Mouse (Mus musculus): ENCODE measurements around the gene Wwox. TPM values are rescaled to one million over a fixed set of nuclear protein-coding genes. Genes with fewer than 3 reads are reported as not detected.

Gene Wwox
- polyA plus RNA-seq, 1 experiment from 2014 or later: 13.7 TPM

- Histone ChIP-seq H3K4me3 (replicated peaks) (no peak overlapping the region), H3K4me1 (peaks cover 11% of the 10 kb centered on the region; the same call in 1 of the 2 replicates), H3K36me3 (no peaks in the 10 kb centered on the region), H3K4me2 (replicated peaks) (no peak overlapping the region), H3K9me3 (replicated peaks) (no peaks in the 10 kb centered on the region), H3K9ac (no peak overlapping the region), H3K27ac (replicated peaks) (no peak overlapping the region), H3K27me3 (peaks cover 8% of the 10 kb centered on the region; the same call in 1 of the 2 replicates)
- WGBS: 87% methylated on average over 8 of the region's 8 CpGs
- ATAC-seq (ENCODE audit: insufficient number of reproducible peaks, low FRiP score, low TSS enrichment, low read depth): no peak
Observed at GRCm38 (mm10) chr8:114939338-114939737, 499.9 kb downstream of the Wwox start.

GRCm38 (mm10) chr8:114941096-114941495, 501.6 kb downstream of the Wwox start:
- 86% methylated on average over 5 of the region's 5 CpGs for WGBS
- Histone ChIP-seq H3K9ac (no peak overlapping the region), H3K4me2 (replicated peaks) (no peak overlapping the region), H3K9me3 (replicated peaks) (no peaks in the 10 kb centered on the region), H3K4me1 (peaks cover 11% of the 10 kb centered on the region; the same call in 1 of the 2 replicates), H3K27ac (replicated peaks) (no peak overlapping the region), H3K36me3 (no peaks in the 10 kb centered on the region), H3K27me3 (peaks cover 8% of the 10 kb centered on the region; the same call in 1 of the 2 replicates), H3K4me3 (replicated peaks) (no peak overlapping the region)
- ATAC-seq (ENCODE audit: insufficient number of reproducible peaks, low FRiP score, low TSS enrichment, low read depth): no peak

- no peak for ATAC-seq (ENCODE audit: insufficient number of reproducible peaks, low FRiP score, low TSS enrichment, low read depth)
- 75% methylated on average over 9 of the region's 9 CpGs for WGBS
Observed at GRCm38 (mm10) chr8:114941644-114942043, 502.2 kb downstream of the Wwox start.

GRCm38 (mm10) chr8:114947921-114948320, 508.5 kb downstream of the Wwox start:
- no peaks in the 10 kb centered on the region for H3K36me3 ChIP-seq
- H3K4me1 ChIP-seq: no peaks in the 10 kb centered on the region; the same call in 1 of the 2 replicates
- WGBS: 67% methylated on average over 6 of the region's 6 CpGs

More at GRCm38 (mm10) chr8:114941644-114942043, 502.2 kb downstream of the Wwox start:
- H3K4me3 ChIP-seq (replicated peaks): no peak overlapping the region
- H3K27me3 ChIP-seq: peaks cover 8% of the 10 kb centered on the region; the same call in 1 of the 2 replicates
- no peak overlapping the region for H3K4me2 ChIP-seq (replicated peaks)
- no peaks in the 10 kb centered on the region for H3K9me3 ChIP-seq (replicated peaks)
- H3K4me1 ChIP-seq: peaks cover 9% of the 10 kb centered on the region; the same call in 1 of the 2 replicates
- no peak overlapping the region for H3K27ac ChIP-seq (replicated peaks)
- H3K36me3 ChIP-seq: no peaks in the 10 kb centered on the region
- H3K9ac ChIP-seq: no peak overlapping the region

GRCm38 (mm10) chr8:114956377-114957168, 517.1 kb downstream of the Wwox start:
- 49% methylated on average over 8 of the region's 8 CpGs for WGBS
- Histone ChIP-seq H3K4me3 (replicated peaks) (no peak overlapping the region), H3K9me3 (replicated peaks) (no peaks in the 10 kb centered on the region), H3K4me1 (peaks cover 20% of the 10 kb centered on the region; the same call in 1 of the 2 replicates), H3K9ac (no peak overlapping the region), H3K27ac (replicated peaks) (peak overlapping the region; percentile 68), H3K27me3 (no peaks in the 10 kb centered on the region), H3K4me2 (replicated peaks) (no peak overlapping the region), H3K36me3 (no peaks in the 10 kb centered on the region)
- no peak for ATAC-seq (ENCODE audit: insufficient number of reproducible peaks, low FRiP score, low TSS enrichment, low read depth)

More at GRCm38 (mm10) chr8:114947921-114948320, 508.5 kb downstream of the Wwox start:
- Histone ChIP-seq H3K9me3 (replicated peaks) (no peaks in the 10 kb centered on the region), H3K4me3 (replicated peaks) (no peak overlapping the region), H3K27ac (replicated peaks) (no peak overlapping the region), H3K27me3 (no peaks in the 10 kb centered on the region), H3K4me2 (replicated peaks) (no peak overlapping the region), H3K9ac (no peak overlapping the region)
- ATAC-seq (ENCODE audit: insufficient number of reproducible peaks, low FRiP score, low TSS enrichment, low read depth): no peak

- peaks cover 20% of the 10 kb centered on the region; the same call in 1 of the 2 replicates for H3K4me1 ChIP-seq
- H3K36me3 ChIP-seq: no peaks in the 10 kb centered on the region
- no peak overlapping the region for H3K4me3 ChIP-seq (replicated peaks)
- no peaks in the 10 kb centered on the region for H3K27me3 ChIP-seq
- H3K27ac ChIP-seq (replicated peaks): no peak overlapping the region
- H3K9me3 ChIP-seq (replicated peaks): no peaks in the 10 kb centered on the region
- no peak for ATAC-seq (ENCODE audit: insufficient number of reproducible peaks, low FRiP score, low TSS enrichment, low read depth)
- no peak overlapping the region for H3K4me2 ChIP-seq (replicated peaks)
- WGBS: 56% methylated on average over 16 of the region's 16 CpGs
- H3K9ac ChIP-seq: no peak overlapping the region
Observed at GRCm38 (mm10) chr8:114958437-114959107, 519.1 kb downstream of the Wwox start.

- Histone ChIP-seq H3K27ac (replicated peaks) (no peak overlapping the region), H3K36me3 (no peaks in the 10 kb centered on the region), H3K9me3 (replicated peaks) (no peaks in the 10 kb centered on the region), H3K4me2 (replicated peaks) (no peak overlapping the region), H3K27me3 (no peaks in the 10 kb centered on the region), H3K4me1 (peaks cover 20% of the 10 kb centered on the region; the same call in 1 of the 2 replicates), H3K9ac (no peak overlapping the region), H3K4me3 (replicated peaks) (no peak overlapping the region)
- ATAC-seq (ENCODE audit: insufficient number of reproducible peaks, low FRiP score, low TSS enrichment, low read depth): no peak
- WGBS: 67% methylated on average over 11 of the region's 11 CpGs
Observed at GRCm38 (mm10) chr8:114959406-114959805, 520.0 kb downstream of the Wwox start.

GRCm38 (mm10) chr8:114962494-114962893, 523.0 kb downstream of the Wwox start:
- ATAC-seq (ENCODE audit: insufficient number of reproducible peaks, low FRiP score, low TSS enrichment, low read depth): no peak

GRCm38 (mm10) chr8:114963282-114963681, 523.8 kb downstream of the Wwox start:
- H3K4me2 ChIP-seq (replicated peaks): no peak overlapping the region
- H3K36me3 ChIP-seq: no peaks in the 10 kb centered on the region
- ATAC-seq (ENCODE audit: insufficient number of reproducible peaks, low FRiP score, low TSS enrichment, low read depth): no peak
- no peak overlapping the region for H3K27ac ChIP-seq (replicated peaks)
- no peaks in the 10 kb centered on the region for H3K9me3 ChIP-seq (replicated peaks)
- no peak overlapping the region for H3K4me3 ChIP-seq (replicated peaks)
- no peaks in the 10 kb centered on the region for H3K27me3 ChIP-seq
- 88% methylated on average over 4 of the region's 4 CpGs for WGBS
- no peak overlapping the region for H3K9ac ChIP-seq
- H3K4me1 ChIP-seq: peaks cover 8% of the 10 kb centered on the region; the same call in 1 of the 2 replicates

More at GRCm38 (mm10) chr8:114962494-114962893, 523.0 kb downstream of the Wwox start:
- no peak overlapping the region for H3K4me3 ChIP-seq (replicated peaks)
- no peak overlapping the region for H3K9ac ChIP-seq
- peaks cover 13% of the 10 kb centered on the region; the same call in 1 of the 2 replicates for H3K4me1 ChIP-seq
- 33% methylated on average over 1 of the region's 1 CpGs for WGBS
- H3K9me3 ChIP-seq (replicated peaks): no peaks in the 10 kb centered on the region
- no peaks in the 10 kb centered on the region for H3K36me3 ChIP-seq
- H3K27ac ChIP-seq (replicated peaks): no peak overlapping the region
- H3K4me2 ChIP-seq (replicated peaks): no peak overlapping the region
- no peaks in the 10 kb centered on the region for H3K27me3 ChIP-seq

GRCm38 (mm10) chr8:114964206-114964605, 524.8 kb downstream of the Wwox start:
- Histone ChIP-seq H3K4me2 (replicated peaks) (no peak overlapping the region), H3K4me3 (replicated peaks) (no peak overlapping the region), H3K4me1 (no peaks in the 10 kb centered on the region), H3K9me3 (replicated peaks) (0 out of 2 replicates have a peak, but pooled peaks cover 2% of the 10 kb centered on the region), H3K27me3 (no peaks in the 10 kb centered on the region), H3K27ac (replicated peaks) (no peak overlapping the region), H3K9ac (no peak overlapping the region), H3K36me3 (no peaks in the 10 kb centered on the region)
- WGBS: 87% methylated on average over 6 of the region's 6 CpGs
- ATAC-seq (ENCODE audit: insufficient number of reproducible peaks, low FRiP score, low TSS enrichment, low read depth): no peak

- H3K9me3 ChIP-seq (replicated peaks): 0 out of 2 replicates have a peak, but pooled peaks cover 2% of the 10 kb centered on the region
- H3K27ac ChIP-seq (replicated peaks): no peak overlapping the region
- no peak overlapping the region for H3K9ac ChIP-seq
- WGBS: 87% methylated on average over 4 of the region's 4 CpGs
- H3K4me2 ChIP-seq (replicated peaks): no peak overlapping the region
- 0 out of 2 replicates have a peak, but pooled peaks cover 5% of the 10 kb centered on the region for H3K27me3 ChIP-seq
- H3K4me1 ChIP-seq: peaks cover 6% of the 10 kb centered on the region; the same call in 1 of the 2 replicates
- ATAC-seq (ENCODE audit: insufficient number of reproducible peaks, low FRiP score, low TSS enrichment, low read depth): no peak
- no peak overlapping the region for H3K4me3 ChIP-seq (replicated peaks)
- H3K36me3 ChIP-seq: no peaks in the 10 kb centered on the region
Observed at GRCm38 (mm10) chr8:114968842-114969241, 529.4 kb downstream of the Wwox start.

All from embryonic facial prominence, embryonic 15.5 days (tissue).